Mouse (Mus musculus): ENCODE results near the gene Ugp2. TPM values are rescaled to one million over a fixed set of nuclear protein-coding genes. Genes with fewer than 3 reads are reported as not detected.
"Not testable (repeated sequence)": the region's sequence is repeated elsewhere in the genome, so short reads cannot be mapped to it uniquely, and the experiment has no call there.

The Ugp2 gene
- polyA plus RNA-seq, 1 experiment, result 49.8 TPM

GRCm38 (mm10) chr11:21308119-21308518 lies 62.9 kb downstream of the Ugp2 start:
- WGBS, result 78% methylated on average over 5 of the region's 5 CpGs
- H3K27me3 ChIP-seq (ENCODE audit: control insufficient read depth, insufficient read depth, low read length), result no peaks in the 10 kb centered on the region
- H3K27ac ChIP-seq (ENCODE audit: insufficient read depth, low read length), result no peak overlapping the region
- H3K4me1 ChIP-seq (ENCODE audit: control insufficient read depth, insufficient read depth, low read length), result no peaks in the 10 kb centered on the region
- no peak overlapping the region for H3K4me3 ChIP-seq (replicated peaks; ENCODE audit: insufficient read depth, low read depth, low read length)
- TF ChIP-seq POLR2A (IDR thresholded peaks at IDR 0.05; ENCODE audit: borderline replicate concordance, insufficient read depth, low read length) (no peak), CTCF (IDR thresholded peaks at IDR 0.05; ENCODE audit: borderline replicate concordance, insufficient read depth, low read depth, low read length) (peak; percentile 52)
- no peak for DNase-seq

- DNase-seq, result no peak
- TF ChIP-seq CTCF (IDR thresholded peaks at IDR 0.05; ENCODE audit: borderline replicate concordance, insufficient read depth, low read depth, low read length) (no peak), POLR2A (IDR thresholded peaks at IDR 0.05; ENCODE audit: borderline replicate concordance, insufficient read depth, low read length) (no peak)
- H3K27ac ChIP-seq (ENCODE audit: insufficient read depth, low read length), result no peak overlapping the region
- H3K27me3 ChIP-seq (ENCODE audit: control insufficient read depth, insufficient read depth, low read length), result no peaks in the 10 kb centered on the region
- no peak overlapping the region for H3K4me3 ChIP-seq (replicated peaks; ENCODE audit: insufficient read depth, low read depth, low read length)
- 89% methylated on average over 5 of the region's 5 CpGs for WGBS
- H3K4me1 ChIP-seq (ENCODE audit: control insufficient read depth, insufficient read depth, low read length), result no peaks in the 10 kb centered on the region
Observed at GRCm38 (mm10) chr11:21307078-21307668, 63.8 kb downstream of the Ugp2 start.

DNA sequence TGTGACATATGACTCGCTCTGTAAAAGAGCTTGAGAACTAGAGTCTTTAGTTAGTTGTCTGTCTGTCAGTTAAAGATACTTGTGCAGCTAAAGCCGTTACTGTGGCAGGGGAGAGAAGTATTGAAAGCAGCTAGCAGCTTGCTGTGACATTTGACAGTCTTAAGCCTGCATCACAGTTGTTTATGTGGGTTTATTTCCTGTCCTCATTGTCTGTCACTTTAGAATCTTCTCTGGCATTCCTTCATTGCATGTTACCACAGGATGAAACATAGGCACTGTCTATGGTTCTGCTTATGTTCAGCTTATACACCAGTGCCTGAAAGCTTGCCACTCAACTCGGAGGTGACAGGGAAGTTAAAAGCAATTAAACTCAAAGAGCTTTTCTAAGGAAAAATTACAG lies 67.4 kb downstream of the Ugp2 start:
- TF ChIP-seq CTCF (IDR thresholded peaks at IDR 0.05; ENCODE audit: borderline replicate concordance, insufficient read depth, low read depth, low read length) (no peak), POLR2A (IDR thresholded peaks at IDR 0.05; ENCODE audit: borderline replicate concordance, insufficient read depth, low read length) (no peak)
- no peaks in the 10 kb centered on the region for H3K4me1 ChIP-seq (ENCODE audit: control insufficient read depth, insufficient read depth, low read length)
- H3K27ac ChIP-seq (ENCODE audit: insufficient read depth, low read length), result no peak overlapping the region
- no peak for DNase-seq
- no peak overlapping the region for H3K4me3 ChIP-seq (replicated peaks; ENCODE audit: insufficient read depth, low read depth, low read length)
- WGBS, result 84% methylated on average over 3 of the region's 3 CpGs
- H3K27me3 ChIP-seq (ENCODE audit: control insufficient read depth, insufficient read depth, low read length), result no peaks in the 10 kb centered on the region

- TF ChIP-seq POLR2A (IDR thresholded peaks at IDR 0.05; ENCODE audit: borderline replicate concordance, insufficient read depth, low read length) (no peak), CTCF (IDR thresholded peaks at IDR 0.05; ENCODE audit: borderline replicate concordance, insufficient read depth, low read depth, low read length) (no peak)
- Histone ChIP-seq H3K27me3 (ENCODE audit: control insufficient read depth, insufficient read depth, low read length) (no peaks in the 10 kb centered on the region), H3K4me1 (ENCODE audit: control insufficient read depth, insufficient read depth, low read length) (no peaks in the 10 kb centered on the region), H3K4me3 (replicated peaks; ENCODE audit: insufficient read depth, low read depth, low read length) (no peak overlapping the region), H3K27ac (ENCODE audit: insufficient read depth, low read length) (no peak overlapping the region)
- no peak for DNase-seq
- WGBS, result 84% methylated on average over 5 of the region's 5 CpGs
Observed at GRCm38 (mm10) chr11:21295486-21295885, 75.5 kb downstream of the Ugp2 start.

DNA sequence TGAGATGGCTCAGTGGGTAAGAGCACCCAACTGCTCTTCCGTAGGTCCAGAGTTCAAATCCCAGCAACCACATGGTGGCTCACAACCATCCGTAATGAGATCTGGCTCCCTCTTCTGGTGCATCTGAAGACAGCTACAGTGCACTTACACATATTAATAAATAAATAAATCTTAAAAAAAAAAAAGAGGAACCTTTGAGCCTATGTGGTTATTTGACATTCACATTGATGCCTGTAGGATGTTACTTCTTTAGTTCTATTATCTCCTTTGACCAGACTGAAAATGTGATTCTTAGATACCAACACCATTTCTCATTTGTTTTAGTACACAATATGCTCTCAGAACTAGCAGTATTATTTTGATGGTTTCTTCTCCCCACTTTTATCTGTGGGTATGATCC lies 82.8 kb downstream of the Ugp2 start:
- not testable (repeated sequence) for DNase-seq; H3K4me3 ChIP-seq (replicated peaks; ENCODE audit: insufficient read depth, low read depth, low read length); H3K4me1 ChIP-seq (ENCODE audit: control insufficient read depth, insufficient read depth, low read length); H3K27ac ChIP-seq (ENCODE audit: insufficient read depth, low read length); H3K27me3 ChIP-seq (ENCODE audit: control insufficient read depth, insufficient read depth, low read length)
- WGBS, result 96% methylated on average over 2 of the region's 2 CpGs

- 79% methylated on average over 3 of the region's 3 CpGs for WGBS
- Histone ChIP-seq H3K27me3 (ENCODE audit: control insufficient read depth, insufficient read depth, low read length) (no peaks in the 10 kb centered on the region), H3K4me3 (replicated peaks; ENCODE audit: insufficient read depth, low read depth, low read length) (no peak overlapping the region), H3K27ac (ENCODE audit: insufficient read depth, low read length) (no peak overlapping the region), H3K4me1 (ENCODE audit: control insufficient read depth, insufficient read depth, low read length) (no peaks in the 10 kb centered on the region)
- no peak for TF ChIP-seq CTCF (IDR thresholded peaks at IDR 0.05; ENCODE audit: borderline replicate concordance, insufficient read depth, low read depth, low read length)
- no peak for TF ChIP-seq POLR2A (IDR thresholded peaks at IDR 0.05; ENCODE audit: borderline replicate concordance, insufficient read depth, low read length)
- no peak for DNase-seq
Observed at GRCm38 (mm10) chr11:21286391-21286790, 84.6 kb downstream of the Ugp2 start.

DNA sequence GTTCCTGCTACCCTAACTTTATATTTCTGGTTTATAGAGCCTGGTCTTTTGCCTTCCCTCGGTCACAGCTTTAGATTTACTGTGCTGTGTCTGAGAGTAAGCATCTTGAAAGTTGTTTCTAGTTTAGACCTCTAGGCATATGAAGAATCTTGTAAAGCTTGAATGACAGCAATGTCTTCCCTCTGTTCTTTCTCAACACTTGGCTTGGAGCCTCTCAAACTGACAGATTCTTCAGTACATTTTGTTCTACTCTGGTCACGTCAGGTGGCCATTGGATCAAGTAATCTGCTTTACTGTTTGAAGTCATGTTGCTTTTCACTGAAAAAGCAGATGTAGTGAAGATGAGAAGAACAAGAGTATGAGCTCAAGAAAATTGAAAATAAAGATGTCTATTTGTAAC lies 94.8 kb downstream of the Ugp2 start:
- H3K4me1 ChIP-seq (ENCODE audit: control insufficient read depth, insufficient read depth, low read length), result no peaks in the 10 kb centered on the region
- H3K4me3 ChIP-seq (replicated peaks; ENCODE audit: insufficient read depth, low read depth, low read length), result no peak overlapping the region
- no peaks in the 10 kb centered on the region for H3K27me3 ChIP-seq (ENCODE audit: control insufficient read depth, insufficient read depth, low read length)
- TF ChIP-seq POLR2A (IDR thresholded peaks at IDR 0.05; ENCODE audit: borderline replicate concordance, insufficient read depth, low read length), result no peak
- TF ChIP-seq CTCF (IDR thresholded peaks at IDR 0.05; ENCODE audit: borderline replicate concordance, insufficient read depth, low read depth, low read length), result no peak
- DNase-seq, result no peak
- WGBS, result 85% methylated on average over 2 of the region's 2 CpGs
- no peak overlapping the region for H3K27ac ChIP-seq (ENCODE audit: insufficient read depth, low read length)

Other genes starting within 250 kb of the Ugp2 start
- gene Vps54, start 131.9 kb downstream of the Ugp2 start, polyA plus RNA-seq (2012; rRNA removed), result 23.4 and 24.4 TPM in 2 replicates
- gene Wdpcp, start 201.0 kb upstream of the Ugp2 start, polyA plus RNA-seq (2012; rRNA removed), result 4.3 and 4.9 TPM in 2 replicates
- gene Mdh1, start 201.2 kb upstream of the Ugp2 start, polyA plus RNA-seq (2012; rRNA removed), result 1,349 and 1,378 TPM in 2 replicates